Mouse (Mus musculus): ENCODE results near the gene Dcp1b.

Dcp1b gene

GRCm38 (mm10) chr6:119233066-119233465 lies 58.0 kb downstream of the Dcp1b start:
- no peak for DNase-seq (ENCODE audit: low spot score in 2 of 2)

GRCm38 (mm10) chr6:119235441-119235840 lies 60.4 kb downstream of the Dcp1b start:
- DNase-seq (ENCODE audit: low spot score in 2 of 2) = no peak

- no peak for DNase-seq (ENCODE audit: low spot score in 2 of 2)
Observed at GRCm38 (mm10) chr6:119236241-119236640, 61.2 kb downstream of the Dcp1b start, which contains the start of gene Cacna2d4. Gene Cacna2d4 (plus strand): TSS chr6:119236526.

- no peak for DNase-seq (ENCODE audit: low spot score in 2 of 2)
Observed at GRCm38 (mm10) chr6:119237427-119237989, 62.5 kb downstream of the Dcp1b start.

GRCm38 (mm10) chr6:119239341-119240005 lies 64.4 kb downstream of the Dcp1b start:
- DNase-seq (ENCODE audit: low spot score in 2 of 2) = no peak

- DNase-seq (ENCODE audit: low spot score in 2 of 2) = no peak
Observed at GRCm38 (mm10) chr6:119240256-119240655, 65.2 kb downstream of the Dcp1b start.

GRCm38 (mm10) chr6:119240871-119241705 lies 66.0 kb downstream of the Dcp1b start:
- DNase-seq (ENCODE audit: low spot score in 2 of 2) = no peak

GRCm38 (mm10) chr6:119246082-119246481 lies 71.0 kb downstream of the Dcp1b start:
- no peak for DNase-seq (ENCODE audit: low spot score in 2 of 2)

GRCm38 (mm10) chr6:119248578-119248977 lies 73.5 kb downstream of the Dcp1b start:
- no peak for DNase-seq (ENCODE audit: low spot score in 2 of 2)

GRCm38 (mm10) chr6:119249726-119250125 lies 74.7 kb downstream of the Dcp1b start:
- no peak for DNase-seq (ENCODE audit: low spot score in 2 of 2)

GRCm38 (mm10) chr6:119251704-119252103 lies 76.7 kb downstream of the Dcp1b start:
- no peak for DNase-seq (ENCODE audit: low spot score in 2 of 2)
